Mouse (Mus musculus): ENCODE data around the gene G6pc2. TPM values are rescaled to one million over a fixed set of nuclear protein-coding genes. Genes with fewer than 3 reads are reported as not detected.

G6pc2 gene
- total RNA-seq, 2 experiments from 2014 or later, result not detected

DNA sequence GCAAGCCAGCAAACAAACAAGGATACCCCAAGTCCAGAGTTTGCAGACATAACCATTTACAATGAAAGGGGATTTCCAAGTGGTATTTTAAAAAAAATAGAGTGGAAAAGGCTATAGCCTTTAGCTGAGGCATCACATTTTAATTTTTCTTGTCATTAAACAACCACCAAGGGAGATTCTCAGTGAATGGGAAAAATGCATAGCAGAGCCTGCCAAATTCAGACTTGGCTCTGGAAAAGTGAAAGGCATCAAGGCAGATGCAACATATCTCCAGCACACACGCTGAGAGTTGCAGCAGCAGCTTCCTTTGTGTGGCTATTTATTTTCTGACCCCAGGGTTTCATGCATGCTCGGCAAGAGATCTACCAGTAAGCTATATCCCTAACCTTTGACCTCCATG, 34.1 kb downstream of the G6pc2 start:
- DNase-seq, result no peak

- DNase-seq, result no peak
These were observed 36.2 kb downstream of the G6pc2 start for GRCm38 (mm10) chr2:69247081-69247480.

DNA sequence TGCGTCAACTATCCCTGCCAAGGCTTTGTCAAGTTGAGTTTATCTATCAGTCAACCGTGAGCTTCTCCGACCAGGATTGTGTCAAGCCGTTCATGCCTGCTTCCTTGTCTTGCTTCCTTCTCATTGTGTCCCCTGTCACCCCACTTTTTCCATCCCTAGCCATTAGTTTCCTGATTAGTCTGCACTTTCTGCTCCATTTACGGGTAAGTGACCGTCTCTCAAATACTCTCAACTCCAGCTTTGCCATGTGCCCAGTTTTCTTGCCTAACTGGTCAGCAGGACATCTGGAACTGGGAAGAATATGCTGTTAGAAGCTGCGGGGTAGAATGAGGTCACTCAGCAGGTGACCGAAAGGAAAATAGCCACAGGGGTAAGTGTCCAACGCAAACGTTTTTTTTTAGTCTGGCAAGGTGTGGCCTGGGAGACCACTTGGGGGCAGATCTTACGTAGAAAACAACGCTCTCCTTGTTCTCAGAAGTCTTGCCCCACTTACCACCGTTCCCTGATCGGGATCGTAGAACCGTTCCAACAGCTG, 37.4 kb downstream of the G6pc2 start:
- DNase-seq, result no peak

DNA sequence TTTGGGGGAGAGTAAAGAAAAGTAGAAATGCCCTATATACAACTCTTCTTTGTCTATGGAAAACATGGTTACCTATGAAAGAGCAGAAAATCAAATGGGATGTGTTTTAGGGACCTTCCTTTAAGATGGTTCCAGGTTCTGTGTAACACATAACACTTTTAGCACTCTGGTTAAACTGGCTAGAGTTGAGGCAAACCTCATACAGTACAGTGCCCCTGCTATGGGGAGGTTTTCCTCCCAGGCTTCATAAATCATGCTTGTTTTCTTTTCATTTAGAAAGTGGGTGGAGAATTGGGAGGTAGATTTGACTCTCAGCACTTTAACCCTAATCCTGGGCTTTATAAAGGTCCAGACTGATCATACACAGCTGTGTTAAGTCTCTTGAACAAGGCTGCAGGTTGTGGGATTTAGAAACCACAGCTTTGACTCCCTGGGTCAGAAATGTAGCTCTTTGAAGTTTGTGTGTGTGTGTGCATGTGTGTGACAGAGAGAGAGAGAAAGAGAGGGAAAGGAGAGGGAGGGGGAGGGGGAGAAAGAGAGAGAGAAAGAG, 53.3 kb downstream of the G6pc2 start:
- no peak for DNase-seq

DNA sequence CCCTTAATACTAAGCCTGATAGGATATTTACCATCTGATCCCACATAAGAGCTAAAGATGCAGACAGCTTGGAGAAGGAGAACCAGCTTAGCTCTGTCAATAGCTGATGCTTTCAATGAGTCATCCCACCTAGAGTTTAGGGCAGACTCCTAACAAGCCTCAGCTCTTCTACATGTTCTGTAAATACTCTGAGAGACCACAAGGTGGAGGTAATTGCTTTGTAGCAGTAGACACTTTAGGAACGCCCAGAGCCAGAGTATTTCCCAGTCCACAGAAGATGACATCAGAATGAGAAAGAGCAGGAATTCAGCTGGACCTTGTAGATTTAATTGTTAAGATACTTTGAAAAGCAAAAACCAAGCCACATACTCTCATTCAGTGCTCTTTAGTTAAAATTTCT, 65.0 kb downstream of the G6pc2 start:
- no peak for DNase-seq

Other genes with a start within 250 kb of the G6pc2 start
- gene Nostrin, start 75.3 kb upstream of the G6pc2 start, total RNA-seq (2021), result 1 to 10 TPM; 3.6 to 5.5 TPM
- 1 to 10 TPM; 1.3 to 1.4 TPM for gene Spc25, start 4.9 kb upstream of the G6pc2 start, total RNA-seq (2021)
- not detected for gene Abcb11, start 131.5 kb downstream of the G6pc2 start, total RNA-seq (2021)
- gene Dhrs9, start 169.4 kb downstream of the G6pc2 start, total RNA-seq (2021), result not detected

All from layer of hippocampus, postnatal 36 days (tissue).